Mouse (Mus musculus): ENCODE measurements around the gene Nifk. TPM values are rescaled to one million over a fixed set of nuclear protein-coding genes. Genes with fewer than 3 reads are reported as not detected.

The Nifk gene
- polyA plus RNA-seq, 1 experiment from 2014 or later, result 77.8 TPM

DNA sequence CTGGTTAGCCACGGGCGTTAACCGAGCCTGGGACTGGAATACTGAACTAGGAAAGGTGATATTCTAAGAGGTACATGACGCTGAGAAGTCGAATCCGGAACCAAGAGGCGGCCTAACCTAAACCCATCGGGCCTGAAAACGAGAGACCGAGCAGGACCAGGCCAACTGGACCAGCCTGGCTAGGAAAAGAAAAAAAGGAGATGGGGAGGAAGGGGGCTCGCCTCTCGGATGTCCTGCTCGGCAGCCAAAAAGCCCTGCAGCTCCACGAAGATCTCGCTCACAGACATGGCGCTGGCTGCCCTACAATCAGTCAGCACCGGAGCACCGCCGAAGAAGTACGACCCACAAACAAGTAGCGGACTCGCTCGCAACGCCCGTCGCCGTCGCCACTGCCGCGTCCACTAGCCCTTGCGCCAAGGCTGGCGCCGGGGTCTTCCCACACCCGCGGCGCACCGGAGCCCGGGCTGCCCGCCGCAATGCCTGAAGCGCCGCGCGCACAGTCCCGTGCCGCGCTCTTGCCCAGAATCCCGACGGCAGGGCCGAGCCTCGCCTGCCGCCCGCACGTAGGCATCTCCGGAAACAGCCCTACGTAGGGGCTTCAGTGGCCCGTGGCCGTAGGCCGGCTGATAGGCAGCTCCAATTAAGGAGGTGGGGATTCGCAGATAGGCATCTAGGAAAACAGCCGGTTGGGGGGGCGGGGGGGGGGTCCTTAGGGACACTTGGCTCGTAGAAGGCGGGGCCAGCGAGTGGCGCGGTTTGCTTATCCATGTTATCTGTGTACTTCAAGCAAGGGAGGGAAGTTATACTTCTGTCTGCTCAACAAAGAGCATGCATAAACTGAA is 10.6 kb upstream of the Nifk start:
- Histone ChIP-seq H3K4me3 (replicated peaks; ENCODE audit: low read depth, low read length) (peak overlapping the region; percentile 82), H3K9ac (ENCODE audit: low read depth, low read length) (peak overlapping the region; percentile 80), H3K27ac (peak overlapping the region; percentile 95), H3K9me3 (replicated peaks; ENCODE audit: low read length) (no peaks in the 10 kb centered on the region), H3K4me1 (replicated peaks; ENCODE audit: insufficient read depth, low read length) (peaks cover 6% of the 10 kb centered on the region), H3K27me3 (ENCODE audit: insufficient read depth, low read length) (no peaks in the 10 kb centered on the region), H3K36me3 (ENCODE audit: insufficient read depth, low read length) (0 out of 2 replicates have a peak, but pooled peaks cover 6% of the 10 kb centered on the region), H3K4me2 (ENCODE audit: low read length) (peak overlapping the region; percentile 73)
- peak; percentile 92 for DNase-seq (ENCODE audit: low spot score)
- peak; percentile 97 for ATAC-seq (replicated peaks; ENCODE audit: low FRiP score, low read depth)
- TF ChIP-seq CTCF (IDR thresholded peaks at IDR 0.05; ENCODE audit: low read depth), result no peak
- WGBS, result under 1% methylated on average over 67 of the region's 67 CpGs

- H3K4me3 ChIP-seq (replicated peaks; ENCODE audit: low read depth, low read length), result peak within 1 kb of the TSS; percentile 82
- peak within 1 kb of the TSS; percentile 73 for H3K4me2 ChIP-seq (ENCODE audit: low read length)
- H3K27me3 ChIP-seq (ENCODE audit: insufficient read depth, low read length), result no peaks in the 10 kb centered on the region
- H3K9me3 ChIP-seq (replicated peaks; ENCODE audit: low read length), result no peaks in the 10 kb centered on the region
- H3K36me3 ChIP-seq (ENCODE audit: insufficient read depth, low read length), result 0 out of 2 replicates have a peak, but pooled peaks cover 6% of the 10 kb centered on the region
- H3K27ac ChIP-seq, result peak within 1 kb of the TSS; percentile 95
- no peak for DNase-seq (ENCODE audit: low spot score)
- H3K9ac ChIP-seq (ENCODE audit: low read depth, low read length), result peak within 1 kb of the TSS; percentile 80
- no peak for TF ChIP-seq CTCF (IDR thresholded peaks at IDR 0.05; ENCODE audit: low read depth)
- ATAC-seq (replicated peaks; ENCODE audit: low FRiP score, low read depth), result no peak
- WGBS, result 51% methylated on average over 12 of the region's 12 CpGs
- H3K4me1 ChIP-seq (replicated peaks; ENCODE audit: insufficient read depth, low read length), result peaks cover 6% of the 10 kb centered on the region
Observed at GRCm38 (mm10) chr1:118311622-118312326, 9.9 kb upstream of the Nifk start, which contains the start of gene Tsn. Gene Tsn (minus strand): TSS chr1:118311739.

DNA sequence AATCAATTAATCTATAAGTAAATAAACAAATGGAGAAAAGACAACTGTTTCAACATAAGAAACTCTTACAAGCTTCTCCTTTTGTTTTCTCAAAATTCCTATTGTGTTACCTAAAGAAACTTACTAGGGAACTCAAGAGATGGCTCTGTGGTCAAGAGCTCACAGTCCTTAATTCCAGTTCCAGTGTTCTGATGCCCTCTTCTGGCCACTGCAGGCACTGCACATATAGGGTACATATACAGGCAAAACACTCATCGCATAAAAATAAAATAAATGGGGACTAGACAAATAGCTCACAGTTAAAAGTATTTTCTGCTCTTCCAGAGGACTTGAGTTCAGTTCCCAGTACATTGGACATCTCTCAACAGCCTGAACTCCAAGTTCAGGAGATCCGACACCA is 943 bp upstream of the Nifk start:
- DNase-seq (ENCODE audit: low spot score) (peak; percentile 28), ATAC-seq (replicated peaks; ENCODE audit: low FRiP score, low read depth) (no peak)
- Histone ChIP-seq H3K4me3 (replicated peaks; ENCODE audit: low read depth, low read length) (no peak overlapping the region), H3K4me1 (replicated peaks; ENCODE audit: insufficient read depth, low read length) (peaks cover 9% of the 10 kb centered on the region), H3K27me3 (ENCODE audit: insufficient read depth, low read length) (no peaks in the 10 kb centered on the region), H3K9ac (ENCODE audit: low read depth, low read length) (no peak overlapping the region), H3K4me2 (ENCODE audit: low read length) (no peak overlapping the region), H3K27ac (no peak overlapping the region), H3K36me3 (ENCODE audit: insufficient read depth, low read length) (0 out of 2 replicates have a peak, but pooled peaks cover 11% of the 10 kb centered on the region), H3K9me3 (replicated peaks; ENCODE audit: low read length) (no peaks in the 10 kb centered on the region)
- 72% methylated on average over 2 of the region's 2 CpGs for WGBS
- TF ChIP-seq CTCF (IDR thresholded peaks at IDR 0.05; ENCODE audit: low read depth), result peak; percentile 67

DNA sequence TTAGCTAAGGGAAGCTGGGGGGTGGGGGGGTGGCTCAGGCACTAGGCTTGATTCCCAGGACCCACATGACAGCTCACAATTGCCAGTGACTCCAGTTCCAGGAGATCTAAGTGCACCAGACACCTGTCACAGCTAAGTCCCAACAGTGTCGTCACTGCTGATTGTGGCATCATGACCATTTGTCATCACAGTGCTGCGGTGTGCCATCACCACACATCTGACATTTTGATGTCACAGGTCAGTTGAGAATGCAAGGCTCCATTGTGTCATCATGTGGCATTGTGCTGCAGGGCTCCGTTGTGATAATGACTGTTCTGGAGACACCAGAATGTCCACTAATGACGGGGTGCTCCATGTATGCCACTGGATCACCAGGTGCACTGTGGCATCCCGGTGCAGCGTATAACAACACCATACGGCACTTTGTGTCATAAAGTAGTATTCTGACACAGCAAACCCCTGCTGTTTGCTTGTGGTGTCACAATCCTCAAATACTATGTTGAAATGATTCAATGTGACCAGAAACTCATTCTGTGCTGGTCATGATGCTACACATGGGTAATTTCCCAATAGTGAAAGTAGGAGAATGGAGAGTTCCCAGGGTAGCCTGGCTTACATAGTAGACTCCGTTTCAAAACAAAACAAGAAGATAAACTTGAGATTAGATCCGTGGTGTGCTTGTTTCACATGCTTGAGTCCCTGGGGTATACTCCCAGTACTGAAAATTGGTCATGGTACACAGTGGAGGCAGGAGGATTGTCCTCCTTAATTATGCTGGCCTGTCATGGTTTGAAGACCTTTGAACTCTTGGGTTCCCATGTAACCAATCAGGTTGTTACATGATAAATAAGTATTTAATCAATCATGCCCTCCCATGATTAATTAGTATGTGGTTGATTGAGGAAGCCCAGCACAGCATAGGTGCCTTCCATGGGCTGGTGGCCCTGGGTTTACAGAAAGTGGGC is 13.4 kb downstream of the Nifk start:
- Histone ChIP-seq H3K27me3 (ENCODE audit: insufficient read depth, low read length) (no peaks in the 10 kb centered on the region), H3K4me2 (ENCODE audit: low read length) (no peak overlapping the region), H3K4me3 (replicated peaks; ENCODE audit: low read depth, low read length) (no peak overlapping the region), H3K4me1 (replicated peaks; ENCODE audit: insufficient read depth, low read length) (no peaks in the 10 kb centered on the region), H3K9me3 (replicated peaks; ENCODE audit: low read length) (no peaks in the 10 kb centered on the region), H3K27ac (no peak overlapping the region), H3K36me3 (ENCODE audit: insufficient read depth, low read length) (peaks cover 41% of the 10 kb centered on the region), H3K9ac (ENCODE audit: low read depth, low read length) (no peak overlapping the region)
- DNase-seq (ENCODE audit: low spot score) (no peak), ATAC-seq (replicated peaks; ENCODE audit: low FRiP score, low read depth) (0 out of 2 replicates have a peak, but pooled peaks have one; percentile 53)
- TF ChIP-seq CTCF (IDR thresholded peaks at IDR 0.05; ENCODE audit: low read depth), result no peak
- 80% methylated on average over 9 of the region's 9 CpGs for WGBS

DNA sequence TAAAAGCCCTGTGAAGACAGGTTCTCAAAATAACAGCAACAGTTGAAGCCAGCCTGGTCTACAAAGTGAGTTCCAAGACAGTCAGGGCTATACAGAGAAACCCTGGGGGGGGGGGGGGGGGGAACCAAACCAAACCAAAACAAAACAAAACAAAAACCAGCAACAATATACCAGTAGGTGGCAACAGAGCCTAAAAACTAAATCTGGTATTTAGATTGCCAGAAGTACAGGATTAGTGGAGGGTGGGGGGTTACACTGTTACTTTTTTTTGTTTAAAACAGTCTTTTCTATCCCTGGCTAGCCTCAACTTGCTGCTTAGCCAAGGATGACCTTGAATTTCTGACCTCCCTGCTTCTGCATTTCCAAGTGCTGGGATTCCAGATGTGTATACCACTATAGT is 14.2 kb downstream of the Nifk start:
- H3K4me3 ChIP-seq (replicated peaks; ENCODE audit: low read depth, low read length), result no peak overlapping the region
- H3K9ac ChIP-seq (ENCODE audit: low read depth, low read length), result no peak overlapping the region
- H3K36me3 ChIP-seq (ENCODE audit: insufficient read depth, low read length), result peaks cover 34% of the 10 kb centered on the region
- DNase-seq (ENCODE audit: low spot score) (peak; percentile 59), ATAC-seq (replicated peaks; ENCODE audit: low FRiP score, low read depth) (no peak)
- no peak overlapping the region for H3K4me2 ChIP-seq (ENCODE audit: low read length)
- H3K27ac ChIP-seq, result no peak overlapping the region
- peak; percentile 62 for TF ChIP-seq CTCF (IDR thresholded peaks at IDR 0.05; ENCODE audit: low read depth)
- no peaks in the 10 kb centered on the region for H3K27me3 ChIP-seq (ENCODE audit: insufficient read depth, low read length)
- no peaks in the 10 kb centered on the region for H3K9me3 ChIP-seq (replicated peaks; ENCODE audit: low read length)
- H3K4me1 ChIP-seq (replicated peaks; ENCODE audit: insufficient read depth, low read length), result no peaks in the 10 kb centered on the region

All from kidney, postnatal 0 days (tissue).